Mouse (Mus musculus) C2C12 (cell line): Measurements from ENCODE around the gene Jazf1. TPM values are rescaled to one million over a fixed set of nuclear protein-coding genes. Genes with fewer than 3 reads are reported as not detected.

Experiments used
- H3K27me3 ChIP-seq: one replicate; pipeline ENCODE4 v1.6.1; 2011; ENCODE audit not compliant: control insufficient read depth, insufficient read depth, insufficient read length
- H3K36me3 ChIP-seq: one replicate; pipeline ENCODE4 v1.6.1; 2011; ENCODE audit not compliant: control insufficient read depth, insufficient read depth
- H3K4me3 ChIP-seq: one replicate; pipeline ENCODE4 v1.5.1; 2011; ENCODE audit warnings: mild to moderate bottlenecking, control low read depth; ENCODE audit not compliant: poor library complexity, insufficient read depth, severe bottlenecking
- H3K79me2 ChIP-seq: one replicate; pipeline ENCODE4 v1.6.1; 2011; ENCODE audit not compliant: control insufficient read depth, insufficient read depth
- H3K79me3 ChIP-seq: one replicate; pipeline ENCODE4 v1.6.1; 2011; ENCODE audit warnings: low read depth, control low read depth
- H3ac ChIP-seq: one replicate; pipeline ENCODE3; 2011; ENCODE audit warnings: low read depth; ENCODE audit not compliant: control insufficient read depth, insufficient read length
- CEBPB ChIP-seq: IDR thresholded peaks from one replicate; pipeline ENCODE4 v1.6.1; 2011; ENCODE audit warnings: low read depth, mild to moderate bottlenecking, control low read depth, moderate library complexity
- CTCF ChIP-seq: IDR thresholded peaks from one replicate; pipeline ENCODE4 v1.5.1; 2011; ENCODE audit not compliant: control insufficient read depth, insufficient read depth, insufficient read length
- FOSL1 ChIP-seq: IDR thresholded peaks from one replicate; pipeline ENCODE4 v1.8.0; 2011; ENCODE audit warnings: mild to moderate bottlenecking, low read length; ENCODE audit not compliant: poor library complexity, insufficient read depth, severe bottlenecking
- MAX ChIP-seq: IDR thresholded peaks from one replicate; pipeline ENCODE4 v1.6.1; 2011; ENCODE audit warnings: mild to moderate bottlenecking, control low read depth
- MYOD1 ChIP-seq: IDR thresholded peaks from one replicate; pipeline ENCODE4 v1.6.1; 2011; ENCODE audit warnings: low read depth; ENCODE audit not compliant: control insufficient read depth, insufficient read length
- MYOG ChIP-seq: IDR thresholded peaks from one replicate; pipeline ENCODE4 v1.6.1; 2011; ENCODE audit not compliant: control insufficient read depth, insufficient read length; ENCODE audit errors: extremely low read depth
- USF1 ChIP-seq: IDR thresholded peaks from one replicate; pipeline ENCODE4 v1.6.1; 2011; ENCODE audit warnings: low read depth, mild to moderate bottlenecking, control low read depth, moderate library complexity
- polyA plus RNA-seq: library from polyadenylated mRNA; unstranded; fragments of >200 nt; fragmentation: generic; extraction: Trizol; gene quantifications from one replicate; pipeline ENCODE4 v1.2.1, GENCODE M21; 2012; ENCODE audit warnings: missing spikeins

Gene Jazf1
- polyA plus RNA-seq, 1 experiment = not detected

GRCm38 (mm10) chr6:52951871-52952525 lies 116.4 kb downstream of the Jazf1 start:
- Histone ChIP-seq H3K36me3 (no peaks in the 10 kb centered on the region), H3K27me3 (no peaks in the 10 kb centered on the region), H3ac (no peak overlapping the region), H3K79me3 (no peaks in the 10 kb centered on the region), H3K4me3 (no peak overlapping the region), H3K79me2 (no peaks in the 10 kb centered on the region)
- no peak for TF ChIP-seq FOSL1
- TF ChIP-seq MYOD1 = no peak
- TF ChIP-seq CEBPB = no peak
- no peak for TF ChIP-seq CTCF
- no peak for TF ChIP-seq MYOG
- TF ChIP-seq MAX = no peak
- TF ChIP-seq USF1 = no peak

GRCm38 (mm10) chr6:52950371-52950770 lies 118.1 kb downstream of the Jazf1 start:
- Histone ChIP-seq H3K79me2 (no peaks in the 10 kb centered on the region), H3K27me3 (no peaks in the 10 kb centered on the region), H3K36me3 (no peaks in the 10 kb centered on the region), H3K79me3 (no peaks in the 10 kb centered on the region), H3ac (no peak overlapping the region), H3K4me3 (no peak overlapping the region)
- TF ChIP-seq MYOD1 (no peak), CEBPB (no peak), USF1 (no peak)

- TF ChIP-seq FOSL1 (no peak), MAX (no peak)
Observed at GRCm38 (mm10) chr6:52942534-52942933, 125.9 kb downstream of the Jazf1 start.

GRCm38 (mm10) chr6:52942101-52942500 lies 126.3 kb downstream of the Jazf1 start:
- no peak overlapping the region for H3K4me3 ChIP-seq
- no peak overlapping the region for H3ac ChIP-seq
- H3K36me3 ChIP-seq = no peaks in the 10 kb centered on the region
- no peaks in the 10 kb centered on the region for H3K79me3 ChIP-seq
- peaks cover 24% of the 10 kb centered on the region for H3K27me3 ChIP-seq
- no peaks in the 10 kb centered on the region for H3K79me2 ChIP-seq
- TF ChIP-seq USF1 (no peak), MYOD1 (no peak)

More at GRCm38 (mm10) chr6:52942534-52942933, 125.9 kb downstream of the Jazf1 start:
- Histone ChIP-seq H3ac (no peak overlapping the region), H3K79me3 (no peaks in the 10 kb centered on the region), H3K79me2 (no peaks in the 10 kb centered on the region), H3K4me3 (no peak overlapping the region), H3K36me3 (no peaks in the 10 kb centered on the region), H3K27me3 (peaks cover 24% of the 10 kb centered on the region)

GRCm38 (mm10) chr6:52937916-52938315 lies 130.5 kb downstream of the Jazf1 start:
- no peak overlapping the region for H3K4me3 ChIP-seq
- no peak overlapping the region for H3ac ChIP-seq
- no peaks in the 10 kb centered on the region for H3K36me3 ChIP-seq
- peaks cover 28% of the 10 kb centered on the region for H3K27me3 ChIP-seq
- H3K79me2 ChIP-seq = no peaks in the 10 kb centered on the region
- no peak for TF ChIP-seq USF1
- no peak for TF ChIP-seq CTCF
- TF ChIP-seq MAX = no peak
- no peak for TF ChIP-seq FOSL1
- TF ChIP-seq MYOG = no peak
- TF ChIP-seq CEBPB = no peak
- no peak for TF ChIP-seq MYOD1
- H3K79me3 ChIP-seq = no peaks in the 10 kb centered on the region

GRCm38 (mm10) chr6:52936995-52937394 lies 131.4 kb downstream of the Jazf1 start:
- no peaks in the 10 kb centered on the region for H3K36me3 ChIP-seq
- no peaks in the 10 kb centered on the region for H3K79me2 ChIP-seq
- H3K79me3 ChIP-seq = no peaks in the 10 kb centered on the region
- H3K27me3 ChIP-seq = peaks cover 25% of the 10 kb centered on the region
- H3ac ChIP-seq = no peak overlapping the region
- TF ChIP-seq USF1 = no peak
- H3K4me3 ChIP-seq = no peak overlapping the region

GRCm38 (mm10) chr6:52934021-52934420 lies 134.4 kb downstream of the Jazf1 start:
- Histone ChIP-seq H3K27me3 (peaks cover 8% of the 10 kb centered on the region), H3ac (no peak overlapping the region), H3K36me3 (no peaks in the 10 kb centered on the region), H3K79me3 (no peaks in the 10 kb centered on the region), H3K4me3 (no peak overlapping the region), H3K79me2 (no peaks in the 10 kb centered on the region)
- TF ChIP-seq CTCF = no peak
- TF ChIP-seq MYOG = no peak
- no peak for TF ChIP-seq FOSL1
- TF ChIP-seq CEBPB = no peak
- TF ChIP-seq MYOD1 = no peak
- TF ChIP-seq MAX = no peak
- TF ChIP-seq USF1 = no peak
